Mouse (Mus musculus): ENCODE measurements around the gene Jrkl. TPM values are rescaled to one million over a fixed set of nuclear protein-coding genes. Genes with fewer than 3 reads are reported as not detected.

The Jrkl gene
- polyA plus RNA-seq, 1 experiment from 2014 or later, result 3.3 TPM

DNA sequence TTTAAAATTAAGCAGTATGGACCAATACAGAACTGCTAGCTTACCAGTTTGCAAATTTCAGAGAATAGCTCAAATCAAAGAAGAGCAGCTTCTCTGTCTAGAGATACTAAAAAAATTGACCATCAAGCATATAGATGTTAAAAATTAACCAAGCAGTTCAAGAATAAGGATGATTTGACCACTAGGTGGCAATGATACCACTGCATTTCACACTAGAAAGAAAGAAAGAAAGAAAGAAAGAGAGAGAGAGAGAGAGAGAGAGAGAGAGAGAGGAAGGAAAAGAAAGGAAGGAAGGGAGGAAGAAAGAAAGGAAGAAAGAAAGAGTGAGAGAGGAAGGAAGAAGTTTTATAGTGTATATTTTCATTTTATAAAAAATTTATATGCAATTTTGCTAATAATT is 3.3 kb downstream of the Jrkl start:
- Histone ChIP-seq H3K4me3 (ENCODE audit: low read depth, low read length) (no peak overlapping the region), H3K36me3 (ENCODE audit: control insufficient read depth, insufficient read depth, low read length) (no peaks in the 10 kb centered on the region), H3K4me1 (replicated peaks; ENCODE audit: control insufficient read depth, insufficient read depth, low read length) (peaks cover 11% of the 10 kb centered on the region; the same call in 1 of the 2 replicates), H3K27me3 (replicated peaks; ENCODE audit: control insufficient read depth, insufficient read depth, low read length) (no peaks in the 10 kb centered on the region), H3K27ac (ENCODE audit: low read depth, low read length) (no peak overlapping the region), H3K9me3 (ENCODE audit: control insufficient read depth, low read length) (no peaks in the 10 kb centered on the region), H3K9ac (ENCODE audit: low read depth, low read length) (no peak overlapping the region), H3K4me2 (no peak overlapping the region)
- ATAC-seq (replicated peaks; ENCODE audit: low FRiP score) (no peak), DNase-seq (ENCODE audit: low spot score) (no peak)

DNA sequence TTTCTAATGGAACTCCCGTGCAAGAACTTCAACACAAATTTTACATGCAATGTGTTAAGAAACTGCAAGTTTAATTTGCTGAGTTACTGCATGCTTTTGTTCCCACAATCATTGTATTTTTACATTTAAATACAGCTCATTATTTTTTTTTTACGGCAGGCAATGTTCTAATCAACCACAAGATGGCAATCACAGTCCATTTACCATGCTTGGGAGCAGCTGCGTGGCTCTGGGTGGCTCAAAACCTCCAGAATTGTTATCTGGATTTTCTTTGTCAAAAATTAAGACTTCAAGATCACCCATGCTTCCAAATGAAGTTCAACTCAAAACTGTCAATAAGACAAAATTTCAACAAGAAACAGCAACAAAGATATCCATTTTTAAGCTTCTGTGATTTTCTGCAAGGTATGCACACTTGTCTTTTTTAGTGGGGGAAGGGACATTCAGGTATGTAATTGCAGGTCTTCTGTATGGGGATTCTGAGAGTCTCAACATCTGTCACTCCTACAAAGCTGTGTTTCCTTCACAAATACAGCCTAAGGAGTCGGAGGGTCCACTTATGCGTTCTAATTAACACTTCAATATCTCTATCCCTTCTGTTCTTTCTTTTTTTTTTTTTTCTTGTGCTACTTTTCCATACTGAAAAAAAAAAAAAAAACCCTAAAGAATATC is 13.9 kb downstream of the Jrkl start:
- Histone ChIP-seq H3K36me3 (ENCODE audit: control insufficient read depth, insufficient read depth, low read length) (no peaks in the 10 kb centered on the region), H3K4me3 (ENCODE audit: low read depth, low read length) (no peak overlapping the region), H3K4me2 (no peak overlapping the region), H3K27ac (ENCODE audit: low read depth, low read length) (no peak overlapping the region), H3K4me1 (replicated peaks; ENCODE audit: control insufficient read depth, insufficient read depth, low read length) (no peaks in the 10 kb centered on the region), H3K9ac (ENCODE audit: low read depth, low read length) (no peak overlapping the region), H3K9me3 (ENCODE audit: control insufficient read depth, low read length) (no peaks in the 10 kb centered on the region), H3K27me3 (replicated peaks; ENCODE audit: control insufficient read depth, insufficient read depth, low read length) (no peaks in the 10 kb centered on the region)
- DNase-seq (ENCODE audit: low spot score) (no peak), ATAC-seq (replicated peaks; ENCODE audit: low FRiP score) (no peak)
- WGBS, result 27% methylated on average over 5 of the region's 5 CpGs

DNA sequence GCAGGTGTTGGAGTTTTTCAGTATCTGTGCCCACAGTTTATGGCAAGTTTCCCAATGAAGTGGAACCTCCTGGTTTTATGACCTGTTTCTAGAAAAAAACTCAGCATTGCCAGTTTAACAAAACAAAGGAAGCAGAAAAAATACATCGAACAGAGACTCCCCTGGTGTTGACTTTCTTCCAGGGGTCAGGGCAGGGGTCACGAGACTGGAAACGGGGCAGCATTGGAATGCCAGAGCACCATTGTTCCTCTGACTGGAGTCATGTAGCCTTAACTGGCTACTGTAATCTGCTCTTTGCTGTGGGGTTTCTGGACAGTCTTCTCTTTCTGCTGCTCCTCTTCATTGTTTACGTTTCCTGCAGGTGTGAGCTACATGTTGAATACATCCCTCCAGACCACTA is 15.1 kb downstream of the Jrkl start:
- no peak overlapping the region for H3K9ac ChIP-seq (ENCODE audit: low read depth, low read length)
- ATAC-seq (replicated peaks; ENCODE audit: low FRiP score) (0 out of 2 replicates have a peak, but pooled peaks have one; percentile 18), DNase-seq (ENCODE audit: low spot score) (no peak)

DNA sequence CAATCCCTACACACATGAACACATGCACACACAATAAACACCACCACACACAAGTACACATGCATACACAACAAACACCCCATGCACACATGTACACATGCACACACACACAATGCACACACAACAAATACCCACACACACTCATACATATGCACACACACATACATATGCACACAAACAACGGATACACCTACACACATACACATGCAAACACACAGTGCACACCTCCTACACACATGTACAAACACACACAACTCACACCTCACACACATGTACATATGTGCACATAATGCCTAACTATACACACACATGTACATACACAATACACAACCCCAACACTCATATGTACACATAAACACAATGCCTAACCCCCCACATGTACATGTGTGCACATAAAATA is 19.8 kb downstream of the Jrkl start:
- Histone ChIP-seq H3K4me1 (replicated peaks; ENCODE audit: control insufficient read depth, insufficient read depth, low read length) (no peaks in the 10 kb centered on the region), H3K27ac (ENCODE audit: low read depth, low read length) (no peak overlapping the region), H3K27me3 (replicated peaks; ENCODE audit: control insufficient read depth, insufficient read depth, low read length) (no peaks in the 10 kb centered on the region), H3K9me3 (ENCODE audit: control insufficient read depth, low read length) (no peaks in the 10 kb centered on the region), H3K4me3 (ENCODE audit: low read depth, low read length) (no peak overlapping the region), H3K9ac (ENCODE audit: low read depth, low read length) (no peak overlapping the region), H3K4me2 (no peak overlapping the region), H3K36me3 (ENCODE audit: control insufficient read depth, insufficient read depth, low read length) (no peaks in the 10 kb centered on the region)
- DNase-seq (ENCODE audit: low spot score) (no peak), ATAC-seq (replicated peaks; ENCODE audit: low FRiP score) (no peak)
- WGBS, result 68% methylated on average over 1 of the region's 1 CpGs

More for the DNA sequence above, 15.1 kb downstream of the Jrkl start:
- H3K4me2 ChIP-seq, result no peak overlapping the region
- H3K4me1 ChIP-seq (replicated peaks; ENCODE audit: control insufficient read depth, insufficient read depth, low read length), result no peaks in the 10 kb centered on the region
- H3K27me3 ChIP-seq (replicated peaks; ENCODE audit: control insufficient read depth, insufficient read depth, low read length), result no peaks in the 10 kb centered on the region
- H3K36me3 ChIP-seq (ENCODE audit: control insufficient read depth, insufficient read depth, low read length), result no peaks in the 10 kb centered on the region
- H3K27ac ChIP-seq (ENCODE audit: low read depth, low read length), result no peak overlapping the region
- no peak overlapping the region for H3K4me3 ChIP-seq (ENCODE audit: low read depth, low read length)
- no peaks in the 10 kb centered on the region for H3K9me3 ChIP-seq (ENCODE audit: control insufficient read depth, low read length)
- WGBS, result 23% methylated on average over 4 of the region's 4 CpGs

DNA sequence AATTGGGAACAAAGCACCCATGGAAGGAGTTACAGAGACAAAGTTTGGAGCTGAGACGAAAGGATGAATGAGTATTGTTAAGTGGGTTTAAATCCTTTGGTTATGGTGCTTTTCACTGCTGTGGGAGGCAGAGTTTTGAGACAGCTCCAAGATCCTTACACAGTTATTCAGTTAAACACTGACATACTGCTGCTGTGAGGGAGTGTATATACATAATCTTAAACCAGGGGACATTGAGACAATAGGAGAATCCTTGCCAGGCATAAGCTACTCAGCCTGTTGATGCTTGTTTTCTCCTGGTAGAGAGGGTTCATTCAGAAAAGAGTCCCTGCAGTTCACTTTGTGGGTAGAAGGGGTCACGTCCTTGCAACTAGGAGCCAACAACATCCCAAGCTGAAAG is 39.3 kb downstream of the Jrkl start:
- Histone ChIP-seq H3K36me3 (ENCODE audit: control insufficient read depth, insufficient read depth, low read length) (no peaks in the 10 kb centered on the region), H3K27ac (ENCODE audit: low read depth, low read length) (no peak overlapping the region), H3K9me3 (ENCODE audit: control insufficient read depth, low read length) (no peaks in the 10 kb centered on the region), H3K4me3 (ENCODE audit: low read depth, low read length) (no peak overlapping the region), H3K4me1 (replicated peaks; ENCODE audit: control insufficient read depth, insufficient read depth, low read length) (no peaks in the 10 kb centered on the region), H3K9ac (ENCODE audit: low read depth, low read length) (no peak overlapping the region), H3K27me3 (replicated peaks; ENCODE audit: control insufficient read depth, insufficient read depth, low read length) (no peaks in the 10 kb centered on the region), H3K4me2 (no peak overlapping the region)
- ATAC-seq (replicated peaks; ENCODE audit: low FRiP score), result no peak
- 65% methylated on average over 2 of the region's 2 CpGs for WGBS
- DNase-seq (ENCODE audit: low spot score), result no peak

DNA sequence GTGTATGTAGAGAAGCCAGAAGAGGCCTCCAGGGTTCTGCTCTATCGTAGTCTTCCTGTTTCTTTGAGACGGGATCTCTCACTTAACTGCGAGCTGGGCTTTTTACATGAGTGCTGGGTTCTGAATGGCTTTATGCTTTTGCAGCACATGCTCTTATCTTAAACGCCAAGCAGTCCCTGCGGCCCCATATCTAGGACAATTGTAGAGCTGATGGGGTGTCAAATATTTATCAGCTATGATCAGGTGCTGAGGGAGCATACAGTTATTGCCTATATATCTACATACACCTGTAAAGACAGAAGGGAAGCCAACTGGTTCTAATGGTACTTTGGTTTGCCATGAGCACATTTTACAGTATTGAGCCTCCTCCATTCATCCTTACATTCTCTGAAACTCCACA is 41.9 kb downstream of the Jrkl start:
- no peak overlapping the region for H3K27ac ChIP-seq (ENCODE audit: low read depth, low read length)
- WGBS, result 66% methylated on average over 5 of the region's 5 CpGs

DNA sequence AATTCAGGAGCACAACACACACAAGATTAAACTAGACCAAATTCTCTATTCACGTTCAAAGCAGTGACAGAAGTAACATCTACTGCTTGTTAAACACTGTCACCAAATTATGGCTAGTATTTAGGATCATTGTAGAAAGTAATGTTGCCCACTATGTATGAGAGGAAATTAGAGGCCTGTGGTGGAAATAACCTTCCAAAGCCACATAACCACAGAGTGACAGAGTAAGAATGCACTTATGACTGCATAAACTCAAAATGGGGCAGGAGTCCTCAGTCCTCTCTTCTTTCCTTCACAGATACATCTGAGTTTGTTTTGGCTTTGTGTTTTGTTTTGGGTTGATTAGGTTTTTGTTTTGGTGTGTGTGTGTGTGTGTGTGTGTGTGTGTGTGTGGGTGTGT is 42.5 kb downstream of the Jrkl start:
- no peak for DNase-seq (ENCODE audit: low spot score)
- WGBS, result 80% methylated on average over 1 of the region's 1 CpGs
- H3K27ac ChIP-seq (ENCODE audit: low read depth, low read length), result no peak overlapping the region; the same call in 1 of the 2 replicates
- no peaks in the 10 kb centered on the region for H3K9me3 ChIP-seq (ENCODE audit: control insufficient read depth, low read length)
- H3K4me1 ChIP-seq (replicated peaks; ENCODE audit: control insufficient read depth, insufficient read depth, low read length), result no peaks in the 10 kb centered on the region
- no peak overlapping the region for H3K4me2 ChIP-seq
- no peak overlapping the region for H3K4me3 ChIP-seq (ENCODE audit: low read depth, low read length)
- H3K36me3 ChIP-seq (ENCODE audit: control insufficient read depth, insufficient read depth, low read length), result no peaks in the 10 kb centered on the region
- no peaks in the 10 kb centered on the region for H3K27me3 ChIP-seq (replicated peaks; ENCODE audit: control insufficient read depth, insufficient read depth, low read length)
- H3K9ac ChIP-seq (ENCODE audit: low read depth, low read length), result no peak overlapping the region
- 0 out of 2 replicates have a peak, but pooled peaks have one; percentile 4 for ATAC-seq (replicated peaks; ENCODE audit: low FRiP score)

More for the DNA sequence above, 41.9 kb downstream of the Jrkl start:
- Histone ChIP-seq H3K4me2 (no peak overlapping the region), H3K4me1 (replicated peaks; ENCODE audit: control insufficient read depth, insufficient read depth, low read length) (no peaks in the 10 kb centered on the region), H3K4me3 (ENCODE audit: low read depth, low read length) (no peak overlapping the region), H3K9me3 (ENCODE audit: control insufficient read depth, low read length) (no peaks in the 10 kb centered on the region), H3K36me3 (ENCODE audit: control insufficient read depth, insufficient read depth, low read length) (no peaks in the 10 kb centered on the region), H3K9ac (ENCODE audit: low read depth, low read length) (no peak overlapping the region), H3K27me3 (replicated peaks; ENCODE audit: control insufficient read depth, insufficient read depth, low read length) (no peaks in the 10 kb centered on the region)
- DNase-seq (ENCODE audit: low spot score) (no peak), ATAC-seq (replicated peaks; ENCODE audit: low FRiP score) (peak; percentile 92)

DNA sequence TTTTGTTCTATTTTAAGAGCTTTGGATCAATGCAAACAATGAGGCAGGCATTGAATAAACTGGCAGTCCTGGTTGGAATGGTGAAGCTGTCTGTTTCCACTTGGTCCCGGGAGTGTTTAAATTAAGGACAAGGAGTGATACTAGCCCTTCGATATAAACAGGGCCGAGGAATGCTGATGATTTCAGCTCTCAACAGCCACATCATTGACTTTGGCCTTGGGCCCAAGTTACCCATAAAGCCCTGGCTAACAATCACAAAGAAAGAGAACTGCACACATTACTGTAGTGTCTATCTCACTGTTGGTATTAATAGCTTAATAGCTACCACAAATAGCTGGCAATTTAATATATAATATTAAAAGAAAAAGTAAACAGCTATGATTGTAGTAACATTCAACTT is 45.5 kb downstream of the Jrkl start:
- Histone ChIP-seq H3K36me3 (ENCODE audit: control insufficient read depth, insufficient read depth, low read length) (no peaks in the 10 kb centered on the region), H3K27ac (ENCODE audit: low read depth, low read length) (no peak overlapping the region), H3K27me3 (replicated peaks; ENCODE audit: control insufficient read depth, insufficient read depth, low read length) (no peaks in the 10 kb centered on the region), H3K4me2 (no peak overlapping the region), H3K9ac (ENCODE audit: low read depth, low read length) (no peak overlapping the region), H3K4me1 (replicated peaks; ENCODE audit: control insufficient read depth, insufficient read depth, low read length) (no peaks in the 10 kb centered on the region), H3K9me3 (ENCODE audit: control insufficient read depth, low read length) (no peaks in the 10 kb centered on the region), H3K4me3 (ENCODE audit: low read depth, low read length) (no peak overlapping the region)
- 72% methylated on average over 3 of the region's 3 CpGs for WGBS
- DNase-seq (ENCODE audit: low spot score) (no peak), ATAC-seq (replicated peaks; ENCODE audit: low FRiP score) (no peak)

DNA sequence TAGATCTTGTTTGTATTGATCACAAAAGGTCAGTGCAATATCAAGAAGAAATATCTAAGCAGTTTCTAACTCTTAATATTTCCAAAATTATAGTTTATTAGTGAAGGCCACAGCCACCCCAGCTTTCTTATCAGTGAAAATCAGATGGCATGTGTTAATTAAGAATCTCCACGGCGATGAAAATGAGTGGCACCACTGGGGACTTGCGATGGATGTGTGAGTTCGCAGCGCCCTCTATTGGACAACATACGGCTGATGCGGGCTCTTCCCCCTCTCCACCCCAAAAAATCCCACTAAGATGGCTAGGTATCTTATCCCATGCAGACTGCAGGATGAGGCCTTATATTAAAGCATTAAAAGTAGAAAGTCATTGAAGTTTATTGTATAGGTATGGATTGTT is 49.9 kb downstream of the Jrkl start:
- Histone ChIP-seq H3K27ac (ENCODE audit: low read depth, low read length) (no peak overlapping the region), H3K9ac (ENCODE audit: low read depth, low read length) (no peak overlapping the region), H3K4me1 (replicated peaks; ENCODE audit: control insufficient read depth, insufficient read depth, low read length) (no peaks in the 10 kb centered on the region), H3K27me3 (replicated peaks; ENCODE audit: control insufficient read depth, insufficient read depth, low read length) (no peaks in the 10 kb centered on the region), H3K4me2 (no peak overlapping the region), H3K9me3 (ENCODE audit: control insufficient read depth, low read length) (no peaks in the 10 kb centered on the region), H3K4me3 (ENCODE audit: low read depth, low read length) (no peak overlapping the region), H3K36me3 (ENCODE audit: control insufficient read depth, insufficient read depth, low read length) (no peaks in the 10 kb centered on the region)
- no peak for ATAC-seq (replicated peaks; ENCODE audit: low FRiP score)
- WGBS, result 9% methylated on average over 7 of the region's 7 CpGs
- no peak for DNase-seq (ENCODE audit: low spot score)
